Mouse (Mus musculus) v-Abl transformed pro-B cells (cell line): Measurements from ENCODE around the gene Nfic.
"Not testable (repeated sequence)": the region's sequence is repeated elsewhere in the genome, so short reads cannot be mapped to it uniquely, and the experiment has no call there.

Source experiments
- in situ Hi-C, 2 experiments: fragments of 400-800 bp; cut with MboI; formaldehyde crosslinking; loops; one replicate each; pipeline ENCODE4 v1.15.1; 2025; ENCODE audit not compliant: unreplicated experiment in 2 of 2

Gene Nfic

DNA sequence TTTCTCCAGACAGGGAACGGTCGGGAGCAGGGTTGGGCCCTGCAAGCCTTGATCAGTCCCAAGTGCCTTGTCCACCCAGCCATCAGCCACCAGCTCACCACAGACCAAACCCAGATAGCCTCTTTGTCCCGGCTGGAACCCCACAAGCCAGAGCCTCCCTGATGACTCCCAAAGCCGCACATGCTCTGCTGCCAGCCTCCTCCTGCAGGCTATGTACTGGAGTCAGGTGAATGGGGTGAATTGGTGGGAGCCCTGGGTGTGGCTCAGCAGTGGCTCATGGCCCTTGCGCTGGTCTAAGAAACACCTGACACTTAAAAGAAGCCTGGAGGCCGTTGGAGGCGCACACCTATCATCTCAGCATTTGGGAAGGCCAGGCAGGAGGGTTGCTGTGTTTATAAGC lies 7.5 kb upstream of the Nfic start:
- in situ Hi-C loops, result no loop called here

DNA sequence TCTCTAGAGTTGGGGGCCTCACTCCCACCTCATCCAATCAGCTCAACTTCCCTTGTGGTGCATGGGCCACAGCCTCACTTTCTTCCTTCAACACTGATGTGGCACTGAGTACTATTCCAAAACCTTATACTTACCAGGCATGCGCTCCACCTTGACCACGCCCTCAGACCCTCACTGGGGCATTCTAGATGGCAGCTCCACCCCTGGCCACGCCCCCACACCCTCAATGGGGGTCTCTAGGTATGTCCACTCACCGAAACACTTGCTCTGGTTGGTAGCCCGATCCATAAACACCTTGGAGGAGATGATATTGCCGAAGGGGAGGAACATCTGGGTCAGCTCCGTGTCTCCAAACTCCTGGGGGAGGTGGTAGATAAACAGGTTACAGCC lies 7.0 kb upstream of the Nfic start:
- in situ Hi-C loops, result no loop called here

DNA sequence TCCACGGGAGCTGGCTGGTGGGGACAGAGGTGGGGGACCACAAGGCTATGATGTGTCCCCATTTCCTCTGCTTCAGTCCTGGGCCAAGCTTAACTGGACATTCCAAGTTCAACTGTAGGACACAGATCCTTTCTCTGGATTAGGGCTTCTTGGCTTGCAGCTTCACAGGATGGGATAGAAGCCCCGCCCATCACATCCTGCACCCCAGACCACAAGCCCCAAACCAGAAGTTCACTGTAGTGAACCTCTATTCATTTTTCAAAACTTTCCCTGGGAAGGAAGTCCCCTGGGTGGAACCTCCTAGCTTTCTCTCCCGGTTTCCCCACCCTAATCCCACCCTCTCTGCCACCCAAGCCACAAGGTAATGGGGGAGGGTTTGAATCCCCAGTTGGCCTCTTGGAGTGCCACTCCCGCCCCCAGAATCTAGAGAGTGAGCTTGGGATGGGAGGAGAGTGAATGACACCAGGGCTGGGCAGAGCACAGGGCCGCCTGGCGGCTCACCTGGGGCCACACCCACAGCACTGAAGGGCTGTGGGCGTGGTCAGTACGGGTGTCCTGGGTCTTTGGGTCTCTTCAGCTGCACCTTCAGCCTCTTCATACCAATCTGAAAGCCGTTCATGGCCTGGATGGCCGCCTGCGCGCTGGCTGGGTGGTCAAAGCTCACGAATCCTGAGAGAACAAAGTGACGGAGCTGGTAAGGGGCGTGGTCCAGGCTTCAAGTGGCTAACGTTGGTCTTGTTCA lies 6.4 kb upstream of the Nfic start:
- in situ Hi-C loops, result no loop called here

DNA sequence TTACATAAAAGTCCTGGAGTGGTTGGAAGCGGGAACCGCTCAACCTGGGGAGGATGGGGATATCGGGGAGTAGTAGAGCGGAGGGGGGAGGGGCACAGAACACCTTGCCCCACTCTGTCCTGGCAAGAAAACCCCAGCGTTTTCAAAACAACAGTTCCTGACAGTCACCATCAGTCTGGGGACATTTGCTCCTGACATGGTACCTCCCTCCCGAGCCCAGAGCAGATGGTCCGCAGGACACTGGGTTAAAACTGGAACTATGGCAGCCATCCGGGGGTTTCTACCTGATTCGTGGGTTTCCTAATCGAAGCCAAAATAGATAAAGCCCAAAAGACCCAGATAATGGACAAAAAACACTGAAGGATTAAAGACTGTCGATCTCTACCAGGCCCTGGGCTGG lies 5.5 kb upstream of the Nfic start:
- in situ Hi-C loops, result no loop called here

DNA sequence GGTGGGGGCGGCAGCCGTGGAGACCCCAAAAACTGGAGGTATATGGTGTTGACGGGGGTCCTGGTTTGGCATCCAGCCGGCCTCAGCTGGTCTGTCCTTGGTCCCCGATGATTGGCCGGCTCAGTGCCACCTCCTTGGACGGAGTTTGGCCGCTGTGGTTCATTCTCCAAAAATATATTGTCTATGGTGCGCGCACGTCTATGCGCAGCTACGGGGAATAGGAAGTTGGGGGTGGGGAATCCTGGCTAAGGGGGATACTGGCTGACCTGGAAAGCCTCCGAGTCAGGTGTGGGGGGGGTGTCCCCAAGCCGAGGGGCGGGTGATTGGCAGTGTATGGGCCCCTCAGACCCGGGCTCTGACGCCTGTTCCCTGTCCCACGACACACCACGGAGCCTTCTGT lies 5.0 kb upstream of the Nfic start:
- in situ Hi-C loops, result no loop called here

DNA sequence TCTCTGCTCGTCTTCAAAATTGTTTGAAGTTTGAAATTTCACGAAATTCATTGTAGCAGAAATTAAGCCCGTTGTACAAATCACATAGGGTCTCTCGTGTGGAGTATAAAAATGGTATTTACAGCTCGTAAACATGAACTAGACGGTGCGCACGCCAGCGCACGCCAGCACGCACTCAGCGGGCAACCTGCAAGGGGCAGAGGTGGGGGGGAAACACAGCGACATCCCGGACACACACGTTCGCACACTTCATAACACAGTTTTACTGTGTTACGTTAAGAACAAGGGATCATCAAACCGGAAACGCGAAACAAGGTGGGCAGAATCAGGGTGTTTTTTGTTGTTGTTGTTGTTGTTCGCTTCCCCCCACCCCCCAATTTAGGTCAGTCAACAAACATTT lies 4.0 kb upstream of the Nfic start:
- in situ Hi-C loops, result no loop called here

DNA sequence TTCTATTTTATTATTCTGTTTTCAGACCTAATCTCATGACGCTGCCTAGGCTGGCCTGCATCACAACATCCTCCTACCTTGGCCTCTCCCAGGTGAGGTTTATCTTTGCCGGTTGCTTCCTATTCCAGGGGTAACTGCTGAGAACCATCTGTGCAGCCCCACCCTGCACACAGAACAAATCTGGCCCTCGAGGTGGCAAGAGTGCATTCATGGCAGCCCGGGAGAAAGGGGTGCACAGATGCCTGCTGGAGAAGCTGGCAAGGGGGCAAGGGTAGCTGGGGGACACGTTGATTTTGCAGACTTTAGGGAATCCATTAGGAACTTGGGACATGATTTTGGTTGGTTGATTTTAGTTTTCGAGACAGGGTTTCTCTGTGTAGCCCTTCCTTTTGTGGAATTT lies 2.8 kb upstream of the Nfic start:
- in situ Hi-C loops, result no loop called here

DNA sequence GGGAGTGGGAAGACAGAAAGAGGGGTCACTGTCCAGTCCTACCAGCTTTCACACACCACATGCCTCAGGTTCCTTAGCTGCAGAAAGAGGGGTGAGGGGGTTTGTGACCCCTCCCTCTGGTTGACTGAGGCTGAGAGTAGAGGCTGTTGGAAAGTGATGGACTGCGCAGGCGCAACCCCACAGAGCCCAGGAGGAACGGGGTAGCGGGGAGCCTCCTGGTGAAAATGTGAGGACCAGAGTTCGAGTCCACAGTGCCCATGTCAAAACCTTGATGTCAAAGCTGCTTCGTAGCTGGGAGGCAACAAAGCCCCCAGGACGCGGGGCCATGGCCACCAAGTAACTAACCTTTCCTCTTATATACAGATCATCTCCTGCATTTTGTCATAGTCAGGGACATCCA lies 2.2 kb upstream of the Nfic start:
- in situ Hi-C loops, result no loop called here

DNA sequence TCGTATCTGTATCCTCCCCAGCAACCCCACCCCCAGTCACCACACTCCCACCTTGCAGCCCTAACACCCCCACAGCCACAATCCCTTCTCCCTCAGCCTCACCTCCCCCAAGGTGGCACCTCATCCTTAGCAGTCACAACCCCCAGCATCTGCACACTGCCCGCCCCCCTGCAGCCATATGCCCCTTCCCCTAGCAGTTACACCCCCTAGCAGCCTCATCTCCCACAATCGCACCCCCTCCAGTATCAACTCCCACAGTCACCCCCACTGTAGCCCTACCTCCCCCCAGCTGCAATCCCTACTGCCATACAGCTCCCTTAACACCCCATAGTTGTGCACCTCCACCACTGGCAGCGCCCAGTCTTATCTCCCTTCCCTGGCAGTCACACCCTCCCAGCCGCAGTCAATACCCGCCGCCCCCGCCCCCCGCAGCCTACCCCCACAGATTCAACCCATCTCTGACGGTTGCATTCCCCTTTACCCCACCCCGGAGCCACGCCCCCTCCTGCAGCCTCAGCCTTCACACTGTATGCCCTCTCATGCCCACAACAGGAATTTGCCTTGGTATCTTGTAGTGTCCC lies 1.6 kb upstream of the Nfic start:
- in situ Hi-C loops, result no loop called here

DNA sequence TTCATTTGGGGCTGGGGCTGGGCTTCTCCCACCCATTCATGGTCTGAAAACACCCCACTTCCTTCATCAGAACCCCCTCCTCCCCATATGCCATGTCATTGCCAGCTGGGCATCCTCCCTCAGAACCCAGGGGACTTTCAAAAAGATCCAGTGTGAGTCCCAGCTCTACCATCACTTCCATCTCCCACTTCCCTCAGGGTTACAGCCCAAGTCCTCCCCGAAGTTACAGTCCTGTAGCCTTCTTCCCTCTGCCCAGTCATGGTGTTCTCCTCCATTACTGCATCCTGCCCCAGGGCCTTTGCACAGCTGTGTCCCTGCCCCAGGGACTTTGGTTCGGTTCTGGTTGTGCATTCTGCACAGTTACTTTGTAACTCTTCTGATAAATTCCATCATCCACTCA lies 1.3 kb downstream of the Nfic start:
- in situ Hi-C loops, result loop anchor here (5.0 kb wide), 2 partner anchors 62 to 247 kb away; partner anchors contain the start of gene Smim24 (in 1 of the 2)

DNA sequence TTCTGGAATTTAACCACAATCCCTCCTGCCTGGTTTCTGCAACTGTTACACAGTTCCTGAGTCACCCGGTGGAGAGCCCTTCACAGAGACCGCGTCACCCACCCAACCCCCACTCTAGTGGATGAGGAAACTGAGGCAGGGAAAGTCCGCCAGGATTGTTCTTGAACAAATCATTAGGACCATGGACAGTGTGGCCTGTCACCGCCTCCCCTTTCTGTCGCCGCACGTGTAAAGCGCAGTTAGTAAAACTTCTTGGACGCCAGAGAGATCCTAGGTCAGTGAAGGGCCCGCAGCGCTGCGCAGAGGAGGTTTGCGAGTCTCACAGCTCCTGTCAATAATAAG lies 2.5 kb downstream of the Nfic start:
- in situ Hi-C loops, result loop anchor here (5.0 kb wide), 2 partner anchors 61 to 246 kb away; partner anchors contain the start of gene Smim24 (in 1 of the 2)

DNA sequence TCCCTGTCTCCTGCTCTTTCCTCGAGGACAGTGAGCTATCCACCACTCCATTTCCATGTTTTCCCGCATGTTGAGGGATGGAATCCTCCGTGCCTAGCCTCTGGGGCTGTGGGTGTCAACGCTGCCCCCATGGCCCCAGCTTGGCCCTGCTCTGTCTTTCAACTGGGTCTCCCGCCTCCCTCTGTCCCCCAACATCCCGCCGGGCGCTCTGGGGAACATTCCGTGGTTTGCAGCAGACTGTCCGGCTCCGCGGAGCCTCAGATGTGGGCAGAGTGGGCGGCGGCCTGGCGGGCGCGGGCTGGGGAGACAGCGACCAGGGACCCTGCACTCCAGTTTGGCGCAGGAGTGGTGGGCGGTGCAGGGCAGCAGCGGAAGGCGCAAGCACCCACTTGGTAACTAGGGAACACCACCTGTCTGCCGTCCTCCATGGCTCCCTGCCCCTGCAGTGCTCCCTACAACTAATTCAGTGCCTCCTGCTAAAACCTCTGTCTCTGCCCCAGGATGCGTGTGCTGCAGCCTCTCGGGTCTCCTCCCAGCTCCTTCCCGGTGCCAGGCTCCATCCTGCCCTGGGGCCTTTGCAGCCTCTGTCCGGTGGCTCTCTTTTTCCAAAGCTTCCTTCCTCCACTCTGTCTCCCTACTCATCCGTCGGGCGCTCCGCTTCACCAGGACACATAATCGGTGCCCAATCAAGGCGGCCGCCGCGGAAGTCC lies 3.0 kb downstream of the Nfic start:
- in situ Hi-C loops, result loop anchor here (5.0 kb wide), 2 partner anchors 60 to 245 kb away; partner anchors contain the start of gene Smim24 (in 1 of the 2)

DNA sequence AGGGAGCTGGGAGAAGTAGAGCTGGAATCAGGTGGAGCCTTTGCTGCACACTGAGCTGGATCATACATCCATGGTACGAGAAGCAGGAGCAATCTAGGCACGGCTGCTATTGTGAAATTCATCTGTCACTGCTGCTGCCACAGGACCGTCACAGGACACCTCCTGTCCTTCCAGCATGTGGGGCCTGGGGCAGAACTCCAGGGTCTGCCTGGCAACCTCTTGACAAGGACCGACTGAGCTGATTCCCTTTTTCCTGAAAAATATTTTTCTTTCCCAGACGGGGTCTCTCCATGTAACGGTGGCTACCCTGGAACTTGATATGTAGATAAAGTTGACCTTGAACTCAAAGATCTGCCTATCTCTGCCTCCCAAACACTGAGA lies 4.1 kb downstream of the Nfic start:
- in situ Hi-C loops, result loop anchor here (5.0 kb wide), 2 partner anchors 59 to 244 kb away; partner anchors contain the start of gene Smim24 (in 1 of the 2)

DNA sequence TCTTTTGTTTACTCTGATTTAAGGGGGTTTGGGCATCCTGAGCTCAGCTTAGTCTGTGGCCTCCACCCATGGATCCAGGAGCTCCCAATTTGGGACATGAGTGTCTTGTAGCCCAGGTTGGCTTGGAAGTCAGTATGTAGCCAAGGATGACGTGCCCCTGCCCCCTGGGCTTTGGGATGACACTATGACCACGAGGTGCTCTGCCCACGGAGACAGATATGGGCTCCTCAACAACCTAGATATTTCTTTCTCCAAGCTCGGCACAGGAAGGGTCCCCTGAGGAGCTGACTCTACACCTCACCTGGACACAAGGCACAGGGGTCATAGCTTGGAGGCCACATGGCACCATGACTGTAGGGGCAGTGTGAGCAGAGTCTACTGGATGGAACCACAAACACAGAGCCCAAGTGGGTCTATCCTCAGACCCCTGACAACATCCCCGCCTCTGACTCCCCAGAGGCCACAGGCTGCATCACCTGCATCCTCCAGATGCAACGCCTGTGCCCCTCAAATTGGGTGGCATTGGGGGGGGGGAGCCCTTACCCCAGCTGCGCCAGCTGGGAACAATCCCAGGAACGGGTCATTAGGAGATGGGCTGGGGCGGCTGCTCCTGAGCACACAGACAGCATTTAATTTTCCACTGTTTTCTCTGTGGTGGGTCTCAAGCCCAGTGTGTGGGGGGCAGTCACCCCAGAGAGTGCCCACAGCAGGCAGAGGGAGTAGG lies 4.6 kb downstream of the Nfic start:
- in situ Hi-C loops, result loop anchor here (5.0 kb wide), 2 partner anchors 59 to 244 kb away; partner anchors contain the start of gene Smim24 (in 1 of the 2)

DNA sequence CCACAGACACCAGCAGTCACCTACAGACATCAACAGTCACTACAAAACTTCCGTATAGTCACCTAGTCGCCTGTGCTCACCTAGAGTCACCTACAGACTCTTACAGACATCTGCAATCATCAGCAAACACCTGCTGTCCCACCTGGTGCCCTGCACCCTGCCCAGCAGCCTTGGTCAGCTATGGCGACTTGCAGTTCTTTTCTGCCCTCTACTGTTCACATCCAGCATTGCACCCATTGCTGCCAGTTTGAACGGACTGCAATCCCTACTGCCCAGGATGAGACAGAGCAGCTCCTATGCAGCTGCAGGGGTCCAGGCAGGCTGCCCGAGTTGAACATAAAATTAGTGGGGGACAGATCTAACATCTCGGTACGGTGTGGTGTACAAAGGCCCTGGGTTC lies 5.3 kb downstream of the Nfic start:
- in situ Hi-C loops, result loop anchor here (5.0 kb wide), 2 partner anchors 58 to 243 kb away; partner anchors contain the start of gene Smim24 (in 1 of the 2)

DNA sequence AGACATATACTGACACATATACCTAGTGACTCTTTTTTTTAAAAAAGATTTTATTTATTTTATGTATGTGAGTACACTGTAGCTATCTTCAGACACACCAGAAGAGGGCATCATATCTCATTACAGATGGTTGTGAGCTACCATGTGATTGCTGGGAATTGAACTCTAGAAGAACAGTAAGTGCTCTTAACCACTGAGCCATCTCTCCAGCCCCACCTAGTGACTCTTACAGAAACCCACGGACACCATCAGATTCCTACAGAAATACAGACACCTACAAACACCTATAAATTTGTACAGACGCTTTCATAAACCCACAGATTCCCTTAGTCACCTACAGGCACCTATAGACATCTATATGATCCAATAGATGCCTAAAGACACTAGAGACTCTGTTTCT lies 9.9 kb downstream of the Nfic start:
- in situ Hi-C loops, result not testable (repeated sequence)

DNA sequence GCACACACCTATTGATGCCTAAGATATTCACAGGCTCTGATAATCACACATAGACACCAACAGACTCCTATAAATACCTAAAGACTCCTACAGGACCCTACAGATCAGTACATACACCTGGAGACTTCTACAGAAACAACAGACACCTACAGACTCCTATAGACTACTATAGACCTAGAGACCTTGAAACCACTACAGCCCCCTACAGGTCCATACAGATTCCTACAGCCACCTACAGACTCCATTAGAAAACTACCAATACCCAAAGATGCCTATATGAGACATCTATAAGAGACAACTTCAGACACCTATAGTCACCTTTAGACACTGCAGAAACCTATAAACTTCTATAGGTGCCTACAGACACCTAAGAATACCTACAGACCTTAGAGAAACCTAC lies 14.4 kb downstream of the Nfic start:
- in situ Hi-C loops, result loop anchor here in 1 of 2 experiments (5.0 kb wide), 1 partner anchor 34 kb away; no protein-coding TSS in a partner anchor

DNA sequence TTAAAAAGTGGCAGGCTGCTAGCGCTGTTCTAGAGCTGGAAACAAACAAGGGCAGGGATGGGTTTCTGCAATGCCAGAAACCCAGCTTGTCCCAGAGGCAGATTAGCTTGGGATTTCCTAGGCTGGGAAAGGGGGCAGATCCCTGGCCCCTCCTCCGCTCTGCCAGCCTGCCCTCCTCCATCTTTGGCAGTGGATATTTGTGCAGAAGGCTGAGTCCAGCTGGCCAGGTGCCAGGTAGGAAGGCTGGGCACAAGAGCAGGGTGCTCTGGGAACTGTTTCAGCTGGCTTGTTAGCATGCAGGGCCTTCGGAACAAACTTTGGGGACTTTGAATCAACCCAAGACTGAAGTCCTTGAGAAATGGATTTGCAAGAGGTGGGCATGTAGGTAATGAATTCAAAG lies 20.0 kb downstream of the Nfic start:
- in situ Hi-C loops, result no loop called here

DNA sequence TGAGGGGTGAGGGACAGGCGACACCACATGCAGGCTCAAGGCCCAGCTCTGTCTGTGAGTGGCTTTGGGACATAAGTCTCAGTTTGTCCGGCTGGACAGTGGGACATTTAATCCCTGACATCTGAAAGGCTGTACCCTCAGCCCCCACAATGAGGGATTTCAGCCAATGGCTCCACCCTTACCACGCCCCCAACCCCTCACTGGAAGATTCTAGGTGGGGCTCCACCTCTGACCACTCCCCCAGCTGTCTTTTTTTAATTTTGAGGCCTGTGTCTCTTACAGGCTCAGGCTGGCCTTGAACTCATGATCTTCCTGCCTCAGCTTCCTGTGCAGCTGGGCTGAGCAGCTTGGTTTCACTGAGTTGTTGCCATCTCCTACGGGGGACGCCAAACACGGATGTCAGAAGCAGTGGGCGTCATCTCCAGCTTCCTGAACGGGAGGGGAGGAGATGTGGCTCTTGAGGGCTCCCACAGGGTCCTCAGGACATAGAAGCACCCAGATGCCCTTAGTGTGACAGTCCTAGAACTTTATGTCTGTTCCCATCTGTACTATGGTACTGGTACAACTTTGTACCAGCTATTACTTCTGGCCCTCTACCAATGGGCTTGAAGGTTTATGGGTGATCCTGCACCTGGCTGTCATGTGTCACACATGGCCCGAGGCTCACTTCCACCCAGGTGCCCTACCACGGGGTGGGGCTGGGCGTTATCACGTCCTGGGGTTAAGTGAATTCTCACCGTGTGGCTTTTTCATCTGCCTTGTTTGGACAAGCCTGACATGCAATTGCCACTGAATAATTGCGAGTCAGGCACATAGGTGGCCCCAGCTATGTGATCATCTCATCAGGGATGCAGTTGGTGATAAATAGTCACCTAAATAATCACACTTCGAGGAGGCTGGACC lies 20.8 kb downstream of the Nfic start:
- in situ Hi-C loops, result no loop called here
